In the genomic region with DNA sequence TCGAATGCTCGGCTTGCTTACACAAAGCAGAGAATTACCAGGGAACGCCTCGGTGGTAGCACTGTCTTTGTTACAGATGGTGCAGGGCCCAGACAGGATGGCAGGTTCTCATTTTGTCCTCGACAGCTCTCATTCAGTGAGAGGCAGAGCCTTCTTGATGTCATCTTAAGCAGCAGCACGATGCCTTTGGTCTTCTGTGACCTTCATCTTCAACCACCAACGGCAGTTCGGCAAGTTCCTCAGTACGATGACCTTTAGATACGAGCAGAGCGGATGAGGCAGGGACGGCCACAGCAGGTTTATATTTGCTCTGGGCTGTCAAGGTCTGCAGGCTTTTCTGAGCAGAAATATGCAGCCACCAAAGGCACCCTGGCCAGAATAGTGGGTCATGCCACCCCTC, we compare ENCODE assay signal across 13 mouse cellular contexts. TPM values are rescaled to one million over a fixed set of nuclear protein-coding genes. Genes with fewer than 3 reads are reported as not detected.
"Had no signal": no experiment of that assay in that cellular context is flagged by ENCODE, and none has a peak within 500 bp of the region (broad histone marks: within the 10 kb centered on the region; RNA-seq: fewer than 3 reads in every experiment).

No protein-coding gene starts in this region.

- ATAC-seq: midbrain, embryonic 15.5 days had no signal

- DNase-seq: kidney, adult 8-10 months; kidney, postnatal 14 days; kidney, postnatal 4 days; liver, embryonic 13.5 days; lung, adult 2 months; lung, postnatal 14 days; lung, postnatal 4 days; thymus, adult 18-20 months; thymus, postnatal 36 days had no signal

RNA-seq across cellular contexts. Expression of a gene that starts 11.2 kb away (rescaled TPM):
- total RNA-seq: megakaryocyte progenitor cell, adult 5-6 weeks had no signal

RNA-seq across cellular contexts. Expression of a gene that starts 17.4 kb away (rescaled TPM):
- total RNA-seq: layer of hippocampus, adult 18-20 months had no signal

RNA-seq across cellular contexts. Expression of a gene that starts 55.7 kb away (rescaled TPM):
- total RNA-seq: liver, adult 2 months; megakaryocyte progenitor cell, adult 5-6 weeks had no signal
